Mouse (Mus musculus): ENCODE measurements around the gene Prss34. TPM values are rescaled to one million over a fixed set of nuclear protein-coding genes. Genes with fewer than 3 reads are reported as not detected.
A peak's percentile ranks its signal among the peaks of the same experiment; 100 is the strongest.

Gene Prss34
- total and polyA plus RNA-seq, 2 experiments = not detected

DNA sequence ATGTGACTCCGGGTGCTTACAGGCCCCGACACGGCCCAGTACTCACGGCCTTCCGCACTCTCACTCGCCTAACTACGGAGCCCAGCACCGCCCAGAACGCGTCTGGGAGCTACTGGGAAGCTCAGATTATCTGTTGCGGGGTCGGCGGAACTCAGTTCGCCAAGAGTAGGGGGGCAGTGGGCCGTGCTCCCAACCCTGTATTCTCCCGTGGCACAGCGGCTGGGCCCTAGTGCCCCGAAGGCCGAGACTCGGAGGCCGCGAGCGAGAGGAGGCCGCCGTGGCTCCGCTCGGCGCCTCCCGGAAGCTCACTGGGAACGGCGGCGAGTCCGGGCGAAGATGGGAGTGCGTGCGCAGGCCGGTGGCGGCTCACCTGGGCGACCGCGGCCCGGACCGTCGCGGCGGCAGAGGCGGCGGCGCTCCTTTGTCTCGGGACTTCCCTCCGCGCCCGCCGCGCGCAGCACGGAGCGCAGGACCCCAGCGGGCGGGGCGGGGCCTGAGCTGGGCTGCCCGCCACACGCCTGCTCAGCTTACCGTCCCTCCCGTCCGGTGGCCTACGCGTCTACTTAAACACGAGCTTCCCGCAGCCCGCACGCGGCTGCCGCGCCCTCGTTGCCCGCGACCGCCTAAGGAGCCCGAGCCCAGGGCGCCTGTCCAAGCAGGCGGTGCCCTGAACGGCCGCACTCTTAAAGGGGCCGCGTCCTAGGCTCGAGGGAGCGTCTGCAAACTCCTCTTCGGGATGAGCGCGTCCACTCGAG, 25.1 kb upstream of the Prss34 start:
- Histone ChIP-seq H3K4me1 (ENCODE audit: control insufficient read depth, insufficient read depth, low read length) (peaks cover 34% of the 10 kb centered on the region), H3K36me3 (ENCODE audit: control insufficient read depth, insufficient read depth, low read length) (peaks cover 7% of the 10 kb centered on the region; the same call in 1 of the 2 replicates), H3K79me2 (ENCODE audit: control insufficient read depth, insufficient read depth, low read length) (peaks cover 31% of the 10 kb centered on the region), H3K9ac (ENCODE audit: low read depth, low read length) (peak overlapping the region; percentile 92), H3K27me3 (ENCODE audit: control insufficient read depth, insufficient read depth, low read length) (no peaks in the 10 kb centered on the region), H3K27ac (replicated peaks; ENCODE audit: insufficient read depth, low read depth, low read length) (peak overlapping the region; percentile 96), H3K4me3 (ENCODE audit: insufficient read depth, low read depth, low read length) (peak overlapping the region; percentile 91)
- under 1% methylated on average over 85 of the region's 92 CpGs for WGBS
- TF ChIP-seq CTCF (IDR thresholded peaks at IDR 0.05; ENCODE audit: low read depth, low read length) = no peak
- TF ChIP-seq POLR2A (IDR thresholded peaks at IDR 0.05; ENCODE audit: extremely low read depth, insufficient read depth, low read length) = peak; percentile 45
- peak; percentile 44 for DNase-seq (ENCODE audit: extremely low read depth, low read depth, low spot score)

DNA sequence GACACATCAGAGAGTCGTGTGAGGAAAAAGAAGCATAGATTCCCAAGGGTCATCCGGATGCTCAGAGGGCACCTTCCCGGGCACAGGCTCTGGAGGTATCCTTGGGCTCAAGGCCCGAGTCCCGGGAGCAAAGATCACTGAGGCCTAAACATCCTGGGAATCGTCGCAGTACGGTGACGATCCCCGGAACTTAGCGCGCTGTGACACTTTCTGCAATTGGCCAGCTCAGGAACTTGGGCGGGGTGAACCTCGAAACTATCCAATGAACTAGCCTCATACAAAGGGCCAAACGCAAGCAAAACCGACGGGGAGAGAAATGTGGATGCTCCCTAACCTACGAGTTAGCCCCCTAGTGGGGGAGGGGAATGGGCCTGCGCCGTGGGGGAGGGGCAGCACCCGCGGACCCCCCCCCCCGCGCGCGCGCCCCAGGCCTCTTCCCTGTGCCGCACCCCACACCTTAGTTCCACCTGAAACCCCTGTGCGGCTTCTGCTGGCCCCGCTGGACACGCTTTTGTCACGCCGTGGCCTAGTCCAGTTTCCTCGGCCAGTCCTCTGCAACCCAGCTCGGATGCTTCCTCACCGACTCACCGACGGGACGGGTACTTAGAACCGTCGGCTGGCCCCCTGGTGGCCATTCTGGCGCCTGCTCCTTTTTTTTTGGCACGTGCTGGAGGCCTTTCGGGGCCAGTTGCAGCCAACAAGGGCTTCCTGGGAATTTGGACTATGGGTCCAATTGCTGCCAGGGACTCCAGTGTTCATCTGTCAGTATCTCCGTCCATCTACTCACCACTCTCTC, 24.3 kb upstream of the Prss34 start:
- peak; percentile 98 for DNase-seq (ENCODE audit: extremely low read depth, low read depth, low spot score)
- under 1% methylated on average over 43 of the region's 45 CpGs for WGBS
- Histone ChIP-seq H3K4me1 (ENCODE audit: control insufficient read depth, insufficient read depth, low read length) (peaks cover 34% of the 10 kb centered on the region), H3K27me3 (ENCODE audit: control insufficient read depth, insufficient read depth, low read length) (no peaks in the 10 kb centered on the region), H3K79me2 (ENCODE audit: control insufficient read depth, insufficient read depth, low read length) (peaks cover 30% of the 10 kb centered on the region), H3K36me3 (ENCODE audit: control insufficient read depth, insufficient read depth, low read length) (peaks cover under 1% of the 10 kb centered on the region; the same call in 1 of the 2 replicates), H3K27ac (replicated peaks; ENCODE audit: insufficient read depth, low read depth, low read length) (peak overlapping the region; percentile 96), H3K9ac (ENCODE audit: low read depth, low read length) (peak overlapping the region; percentile 92), H3K4me3 (ENCODE audit: insufficient read depth, low read depth, low read length) (peak overlapping the region; percentile 91)
- TF ChIP-seq CTCF (IDR thresholded peaks at IDR 0.05; ENCODE audit: low read depth, low read length) (peak; percentile 80), POLR2A (IDR thresholded peaks at IDR 0.05; ENCODE audit: extremely low read depth, insufficient read depth, low read length) (0 out of 2 replicates have a peak, but pooled peaks have one; percentile 35)

DNA sequence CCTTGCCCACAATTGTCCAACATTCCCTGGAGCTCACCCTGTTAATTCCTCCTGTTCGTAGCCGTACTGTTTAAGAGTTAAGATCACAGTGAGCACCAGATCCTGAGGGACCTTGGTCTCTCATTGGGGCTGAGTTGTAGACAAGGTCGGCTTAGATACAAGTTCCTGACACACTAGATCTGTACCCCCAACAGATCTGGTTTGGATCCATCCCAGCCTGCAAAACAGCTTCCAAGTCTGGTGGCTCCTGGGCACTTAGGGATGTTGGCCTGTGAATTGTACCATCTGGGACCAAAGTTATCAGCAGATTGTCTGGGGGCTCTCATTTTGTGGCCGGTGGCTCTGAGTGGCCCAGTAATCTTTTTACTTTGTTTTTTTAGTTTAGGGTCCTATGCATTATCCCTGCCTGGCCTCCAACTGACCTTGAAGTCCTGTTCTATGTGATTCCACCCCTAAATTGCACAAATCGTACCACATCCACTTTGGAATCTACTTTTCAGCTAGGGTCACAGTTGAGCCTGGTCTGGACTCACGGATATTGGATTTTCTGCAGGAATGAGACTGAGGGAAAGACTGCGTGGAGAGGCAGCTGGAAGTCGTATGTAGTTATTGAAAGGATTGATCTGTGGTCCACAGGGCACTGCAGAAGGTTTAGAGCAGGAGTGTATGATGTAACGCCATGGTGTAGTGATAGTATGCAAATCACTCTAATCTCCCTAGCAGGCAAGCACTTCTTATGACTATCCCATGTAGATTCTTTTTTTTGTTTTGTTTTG, 23.4 kb upstream of the Prss34 start, which contains the start of gene Ube2i:
Gene Ube2i, minus strand, starts transcription at position 52 of the 776 bp plus-strand sequence.
- peaks cover 24% of the 10 kb centered on the region for H3K79me2 ChIP-seq (ENCODE audit: control insufficient read depth, insufficient read depth, low read length)
- H3K4me1 ChIP-seq (ENCODE audit: control insufficient read depth, insufficient read depth, low read length) = peaks cover 34% of the 10 kb centered on the region
- H3K27me3 ChIP-seq (ENCODE audit: control insufficient read depth, insufficient read depth, low read length) = no peaks in the 10 kb centered on the region
- TF ChIP-seq POLR2A (IDR thresholded peaks at IDR 0.05; ENCODE audit: extremely low read depth, insufficient read depth, low read length) = no peak
- TF ChIP-seq CTCF (IDR thresholded peaks at IDR 0.05; ENCODE audit: low read depth, low read length) = no peak
- 36% methylated on average over 9 of the region's 9 CpGs for WGBS
- peak within 1 kb of the TSS; percentile 91 for H3K4me3 ChIP-seq (ENCODE audit: insufficient read depth, low read depth, low read length)
- no peaks in the 10 kb centered on the region for H3K36me3 ChIP-seq (ENCODE audit: control insufficient read depth, insufficient read depth, low read length)
- DNase-seq (ENCODE audit: extremely low read depth, low read depth, low spot score) = peak; percentile 64
- peak within 1 kb of the TSS; percentile 92 for H3K9ac ChIP-seq (ENCODE audit: low read depth, low read length)
- H3K27ac ChIP-seq (replicated peaks; ENCODE audit: insufficient read depth, low read depth, low read length) = peak within 1 kb of the TSS; percentile 96

DNA sequence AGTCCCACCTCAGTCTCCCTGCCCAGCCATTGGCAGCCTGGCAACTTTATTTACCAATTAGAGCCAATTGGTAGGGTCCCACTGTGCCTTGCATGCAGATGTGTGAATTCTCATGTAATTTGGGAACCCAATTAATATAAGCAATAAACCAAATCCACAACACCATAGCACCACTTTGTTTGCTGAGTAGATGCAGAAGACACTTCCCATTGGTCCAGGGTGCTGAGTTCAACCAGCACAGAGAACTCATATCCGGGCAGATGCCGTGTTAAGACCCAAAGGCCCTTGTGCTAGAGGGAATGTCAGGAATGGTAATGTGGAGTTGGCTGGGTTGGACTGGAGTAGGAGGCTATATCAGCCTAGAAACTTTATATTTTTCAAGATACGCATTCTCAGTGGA, 22.4 kb upstream of the Prss34 start:
- no peak overlapping the region for H3K4me3 ChIP-seq (ENCODE audit: insufficient read depth, low read depth, low read length)
- H3K4me1 ChIP-seq (ENCODE audit: control insufficient read depth, insufficient read depth, low read length) = peaks cover 28% of the 10 kb centered on the region
- WGBS = 100% methylated on average over 3 of the region's 3 CpGs
- H3K36me3 ChIP-seq (ENCODE audit: control insufficient read depth, insufficient read depth, low read length) = no peaks in the 10 kb centered on the region
- no peak overlapping the region for H3K9ac ChIP-seq (ENCODE audit: low read depth, low read length)
- H3K27ac ChIP-seq (replicated peaks; ENCODE audit: insufficient read depth, low read depth, low read length) = peak overlapping the region; percentile 69
- peaks cover 21% of the 10 kb centered on the region for H3K79me2 ChIP-seq (ENCODE audit: control insufficient read depth, insufficient read depth, low read length)
- no peak for TF ChIP-seq CTCF (IDR thresholded peaks at IDR 0.05; ENCODE audit: low read depth, low read length)
- no peak for TF ChIP-seq POLR2A (IDR thresholded peaks at IDR 0.05; ENCODE audit: extremely low read depth, insufficient read depth, low read length)
- no peaks in the 10 kb centered on the region for H3K27me3 ChIP-seq (ENCODE audit: control insufficient read depth, insufficient read depth, low read length)
- no peak for DNase-seq (ENCODE audit: extremely low read depth, low read depth, low spot score)

DNA sequence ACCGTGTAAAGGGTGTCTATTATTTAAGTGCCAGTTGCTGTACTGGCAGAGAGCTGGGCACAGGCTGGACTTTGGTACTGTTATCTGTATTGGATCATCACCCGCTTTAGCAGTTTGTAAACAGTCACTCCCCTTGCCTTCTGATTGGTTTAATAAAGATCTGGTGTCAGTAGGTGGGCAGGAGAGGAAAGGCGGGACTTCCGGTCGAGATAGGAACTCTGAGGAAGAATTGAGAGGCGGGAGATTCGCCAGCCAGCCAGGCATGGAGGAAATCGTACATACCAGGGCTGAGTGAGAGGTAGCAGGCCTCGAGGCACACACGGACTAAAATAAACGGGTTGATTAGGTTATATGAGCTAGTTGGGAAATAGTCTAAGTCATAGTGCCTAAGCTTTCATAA, 16.1 kb upstream of the Prss34 start:
- peak overlapping the region; percentile 62 for H3K9ac ChIP-seq (ENCODE audit: low read depth, low read length)
- no peaks in the 10 kb centered on the region for H3K27me3 ChIP-seq (ENCODE audit: control insufficient read depth, insufficient read depth, low read length)
- no peaks in the 10 kb centered on the region for H3K36me3 ChIP-seq (ENCODE audit: control insufficient read depth, insufficient read depth, low read length)
- H3K4me3 ChIP-seq (ENCODE audit: insufficient read depth, low read depth, low read length) = peak overlapping the region; percentile 26; the same call in 1 of the 2 replicates
- no peak for TF ChIP-seq CTCF (IDR thresholded peaks at IDR 0.05; ENCODE audit: low read depth, low read length)
- TF ChIP-seq POLR2A (IDR thresholded peaks at IDR 0.05; ENCODE audit: extremely low read depth, insufficient read depth, low read length) = 0 out of 2 replicates have a peak, but pooled peaks have one; percentile 29
- H3K27ac ChIP-seq (replicated peaks; ENCODE audit: insufficient read depth, low read depth, low read length) = peak overlapping the region; percentile 93
- no peaks in the 10 kb centered on the region for H3K79me2 ChIP-seq (ENCODE audit: control insufficient read depth, insufficient read depth, low read length)
- H3K4me1 ChIP-seq (ENCODE audit: control insufficient read depth, insufficient read depth, low read length) = peaks cover 4% of the 10 kb centered on the region; the same call in 1 of the 2 replicates
- 7% methylated on average over 11 of the region's 11 CpGs for WGBS
- peak; percentile 99 for DNase-seq (ENCODE audit: extremely low read depth, low read depth, low spot score)
